Mouse (Mus musculus) brain, embryonic 14.5 days (tissue): ENCODE measurements at regions not wholly inside any gene's neighbourhood (a gene's known extent, or its start where the extent isn't known, plus 50 kb on each side); places are given as distances from the start of the nearest gene placed in this dataset.

Source experiments
- CTCF ChIP-seq: fragments of 200-500 bp; IDR thresholded peaks from 2 replicates; pipeline ENCODE4 v1.5.1; 2012; ENCODE audit warnings: inconsistent platforms, mild to moderate bottlenecking, moderate library complexity, borderline replicate concordance; ENCODE audit not compliant: insufficient read depth, insufficient read length; ENCODE audit errors: extremely low read depth
- POLR2A ChIP-seq: fragments of 200-500 bp; IDR thresholded peaks from 2 replicates; pipeline ENCODE4 v1.6.1; 2012; ENCODE audit warnings: mild to moderate bottlenecking, inconsistent platforms, borderline replicate concordance; ENCODE audit not compliant: poor library complexity, insufficient read depth, insufficient read length, severe bottlenecking; ENCODE audit errors: extremely low read depth

DNA sequence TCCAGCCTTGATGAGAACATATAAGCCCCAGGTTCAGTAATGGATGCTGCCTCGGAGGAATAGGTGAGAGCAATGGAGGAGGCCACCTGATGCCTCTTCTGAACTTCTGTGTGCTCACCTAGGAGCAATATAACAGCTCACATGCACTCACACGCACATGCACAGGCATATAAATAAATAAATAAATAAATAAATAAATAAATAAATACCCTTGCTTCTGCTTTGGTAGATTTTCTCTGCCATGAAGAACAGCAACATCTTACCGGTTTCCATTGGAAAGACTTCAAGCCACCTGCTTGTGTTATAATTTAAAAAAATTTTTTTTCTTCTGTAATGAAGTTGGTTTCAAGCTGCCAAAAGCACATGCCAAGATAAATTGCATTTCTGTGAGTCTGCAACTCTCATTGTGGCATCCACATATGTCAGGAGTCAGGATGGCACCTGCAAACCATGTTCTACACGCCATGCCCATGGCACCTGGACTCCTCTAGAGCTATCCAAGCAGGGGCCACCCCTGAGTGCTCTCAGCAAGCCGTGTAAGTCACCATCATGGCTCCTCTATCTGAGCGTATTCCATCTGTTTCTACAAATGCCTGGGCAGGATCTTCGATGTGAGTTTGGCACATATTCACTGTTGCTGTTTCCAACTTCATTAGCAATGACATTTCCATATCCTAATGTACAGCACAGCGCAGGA, 75.7 kb upstream of the Igfbp3 start:
- TF ChIP-seq CTCF (no peak), POLR2A (no peak)
